Mouse (Mus musculus) lung, postnatal 0 days (tissue): ENCODE results near the gene Gpr179. TPM values are rescaled to one million over a fixed set of nuclear protein-coding genes. Genes with fewer than 3 reads are reported as not detected.
A peak's percentile ranks its signal among the peaks of the same experiment; 100 is the strongest.

Experiments
- ATAC-seq: fragments of 200-750 bp; cut with Nextera tagmentation; 2 replicates; pipeline ENCODE4 v1.8.0; 2017; ENCODE audit warnings: moderate library complexity
- DNase-seq: peaks from one replicate; pipeline ENCODE4 v3.0.0-alpha.2; 2016; ENCODE audit warnings: low spot score
- H3K27ac ChIP-seq: fragments of 300-500 bp; sonication (generic); 2 replicates; pipeline ENCODE4 v1.5.1; 2014; ENCODE audit warnings: antibody characterized with exemption, mild to moderate bottlenecking, low read length, mixed read lengths
- H3K27me3 ChIP-seq: fragments of 300-500 bp; sonication (generic); replicated peaks from 2 replicates; pipeline ENCODE4 v1.6.1; 2014; ENCODE audit warnings: low read length, mixed read lengths; ENCODE audit not compliant: insufficient read depth
- H3K36me3 ChIP-seq: fragments of 300-500 bp; sonication (generic); 2 replicates; pipeline ENCODE4 v1.6.1; 2014; ENCODE audit warnings: low read length, mixed read lengths; ENCODE audit not compliant: insufficient read depth
- H3K4me1 ChIP-seq: fragments of 300-500 bp; sonication (generic); 2 replicates; pipeline ENCODE4 v1.6.1; 2014; ENCODE audit warnings: antibody characterized with exemption, low read depth, low read length, mixed read lengths; ENCODE audit not compliant: insufficient read depth
- H3K4me2 ChIP-seq: fragments of 300-500 bp; sonication (generic); replicated peaks from 2 replicates; pipeline ENCODE4 v1.6.1; 2014; ENCODE audit warnings: low read depth, mild to moderate bottlenecking, low read length, moderate library complexity, mixed read lengths
- H3K4me3 ChIP-seq: fragments of 300-500 bp; sonication (generic); 2 replicates; pipeline ENCODE4 v1.5.1; 2014; ENCODE audit warnings: low read depth, low read length
- H3K9ac ChIP-seq: fragments of 300-500 bp; sonication (generic); replicated peaks from 2 replicates; pipeline ENCODE4 v1.6.1; 2014; ENCODE audit warnings: low read depth, mild to moderate bottlenecking
- H3K9me3 ChIP-seq: fragments of 300-500 bp; sonication (generic); 2 replicates; pipeline ENCODE4 v1.6.1; 2016; ENCODE audit warnings: low read length, mixed read lengths
- CTCF ChIP-seq: IDR thresholded peaks from 2 replicates; pipeline ENCODE4 v1.5.1; 2016; ENCODE audit warnings: antibody characterized with exemption, mild to moderate bottlenecking
- EP300 ChIP-seq: IDR thresholded peaks from 2 replicates; pipeline ENCODE4 v1.6.1; 2016; ENCODE audit warnings: antibody characterized with exemption, mild to moderate bottlenecking, control low read depth
- WGBS: fragments of 180-500 bp; shearing (Covaris S2); extraction: QIAGEN DNeasy Blood & Tissue Kit; methylation state at CpG from one replicate; pipeline ENCODE4 v1.1.7; 2014; 5-methylcytosine and 5-hydroxymethylcytosine counted together
- polyA plus RNA-seq: library from polyadenylated mRNA; unstranded; fragments of >200 nt; fragmentation: Nextera tagmentation; extraction: Ambion mirVana; gene quantifications from 2 replicates; pipeline ENCODE4 v1.2.1, GENCODE M21; 2015

Gene Gpr179
- polyA plus RNA-seq, 1 experiment from 2014 or later = 0.23 TPM

GRCm38 (mm10) chr11:97310895-97311631, 40.8 kb downstream of the Gpr179 start:
- Histone ChIP-seq H3K9ac (peak overlapping the region; percentile 37), H3K36me3 (no peaks in the 10 kb centered on the region), H3K4me1 (peaks cover 5% of the 10 kb centered on the region; the same call in 1 of the 2 replicates), H3K4me2 (peak overlapping the region; percentile 62), H3K27me3 (no peaks in the 10 kb centered on the region), H3K27ac (peak overlapping the region; percentile 80), H3K9me3 (no peaks in the 10 kb centered on the region), H3K4me3 (peak overlapping the region; percentile 28; the same call in 1 of the 2 replicates)
- no peak for ATAC-seq
- TF ChIP-seq EP300 (no peak), CTCF (peak; percentile 61)
- peak; percentile 64 for DNase-seq
- WGBS = 5% methylated on average over 18 of the region's 18 CpGs

- WGBS = under 1% methylated on average over 25 of the region's 25 CpGs
- Histone ChIP-seq H3K9me3 (no peaks in the 10 kb centered on the region), H3K27me3 (no peaks in the 10 kb centered on the region), H3K27ac (peak overlapping the region; percentile 84), H3K4me1 (peaks cover 5% of the 10 kb centered on the region; the same call in 1 of the 2 replicates), H3K4me2 (peak overlapping the region; percentile 62), H3K4me3 (peak overlapping the region; percentile 35), H3K36me3 (no peaks in the 10 kb centered on the region), H3K9ac (0 out of 2 replicates have a peak overlapping the region, but pooled peaks have one; percentile 12)
- TF ChIP-seq CTCF = peak; percentile 91
- 0 out of 2 replicates have a peak, but pooled peaks have one; percentile 21 for TF ChIP-seq EP300
- DNase-seq (peak; percentile 94), ATAC-seq (peak; percentile 67)
Observed at GRCm38 (mm10) chr11:97309911-97310571, 41.8 kb downstream of the Gpr179 start.

DNA sequence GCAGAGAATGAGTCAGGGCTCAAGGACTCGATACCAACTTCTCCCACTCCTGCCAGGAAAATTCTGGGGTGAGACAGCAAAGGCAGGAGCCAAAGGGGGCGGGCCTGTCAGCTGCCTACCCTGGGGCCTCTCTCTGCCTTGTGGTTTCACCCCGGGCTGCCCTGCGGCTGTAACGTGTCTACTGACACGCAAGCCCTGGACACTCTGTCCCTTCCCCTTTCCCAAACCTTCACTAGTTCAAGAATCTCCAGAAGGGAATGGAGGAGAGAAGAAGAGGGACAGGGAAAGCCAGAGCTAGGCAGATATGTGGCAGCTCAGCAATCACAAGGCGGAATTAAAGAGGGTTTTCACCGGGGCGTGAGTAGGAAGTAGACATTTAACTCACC, 42.4 kb downstream of the Gpr179 start:
- no peaks in the 10 kb centered on the region for H3K27me3 ChIP-seq
- DNase-seq = peak; percentile 95
- ATAC-seq = peak; percentile 92
- H3K9ac ChIP-seq = 0 out of 2 replicates have a peak overlapping the region, but pooled peaks have one; percentile 12
- H3K4me1 ChIP-seq = peaks cover 5% of the 10 kb centered on the region; the same call in 1 of the 2 replicates
- TF ChIP-seq CTCF (no peak), EP300 (peak; percentile 83)
- peak overlapping the region; percentile 84 for H3K27ac ChIP-seq
- no peaks in the 10 kb centered on the region for H3K36me3 ChIP-seq
- peak overlapping the region; percentile 35 for H3K4me3 ChIP-seq
- under 1% methylated on average over 9 of the region's 9 CpGs for WGBS
- peak overlapping the region; percentile 62 for H3K4me2 ChIP-seq
- no peaks in the 10 kb centered on the region for H3K9me3 ChIP-seq

DNA sequence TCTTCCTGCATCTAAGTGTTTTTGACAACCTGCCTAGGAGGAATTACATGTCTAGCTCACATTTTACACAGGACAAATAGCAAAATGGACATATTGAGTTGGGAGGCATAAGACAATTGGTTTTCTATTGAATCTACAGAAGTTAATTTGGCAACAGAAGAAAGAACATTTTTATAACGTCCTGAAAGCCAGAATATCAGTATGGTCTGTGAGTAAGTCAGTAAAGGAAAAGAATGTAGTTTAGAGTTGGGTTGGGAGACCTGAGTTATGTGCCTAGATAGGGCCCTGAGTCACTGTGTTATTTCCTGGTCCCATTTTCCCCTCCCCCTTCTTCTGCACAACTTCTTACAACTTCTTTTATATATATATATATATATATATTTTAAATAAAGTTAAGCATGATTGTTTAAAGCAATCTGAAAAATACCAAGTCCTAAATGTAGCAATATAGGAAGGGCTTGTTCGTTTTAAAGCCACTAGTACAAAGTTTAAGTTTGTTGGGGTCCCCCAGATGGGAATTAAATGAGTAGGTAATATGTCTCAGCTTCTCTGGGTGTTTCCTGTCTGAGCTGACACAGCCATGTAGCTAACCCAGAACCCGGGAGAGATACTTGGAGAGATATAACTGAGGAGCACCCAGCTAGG, 42.9 kb downstream of the Gpr179 start:
- DNase-seq (peak; percentile 59), ATAC-seq (no peak)
- TF ChIP-seq CTCF (no peak), EP300 (no peak)
- Histone ChIP-seq H3K36me3 (no peaks in the 10 kb centered on the region), H3K4me3 (no peak overlapping the region; the same call in 1 of the 2 replicates), H3K27me3 (no peaks in the 10 kb centered on the region), H3K9me3 (no peaks in the 10 kb centered on the region), H3K4me2 (peak overlapping the region; percentile 62; the same call in 1 of the 2 replicates), H3K27ac (peak overlapping the region; percentile 84), H3K4me1 (peaks cover 5% of the 10 kb centered on the region; the same call in 1 of the 2 replicates), H3K9ac (no peak overlapping the region)
- 27% methylated on average over 3 of the region's 3 CpGs for WGBS

DNA sequence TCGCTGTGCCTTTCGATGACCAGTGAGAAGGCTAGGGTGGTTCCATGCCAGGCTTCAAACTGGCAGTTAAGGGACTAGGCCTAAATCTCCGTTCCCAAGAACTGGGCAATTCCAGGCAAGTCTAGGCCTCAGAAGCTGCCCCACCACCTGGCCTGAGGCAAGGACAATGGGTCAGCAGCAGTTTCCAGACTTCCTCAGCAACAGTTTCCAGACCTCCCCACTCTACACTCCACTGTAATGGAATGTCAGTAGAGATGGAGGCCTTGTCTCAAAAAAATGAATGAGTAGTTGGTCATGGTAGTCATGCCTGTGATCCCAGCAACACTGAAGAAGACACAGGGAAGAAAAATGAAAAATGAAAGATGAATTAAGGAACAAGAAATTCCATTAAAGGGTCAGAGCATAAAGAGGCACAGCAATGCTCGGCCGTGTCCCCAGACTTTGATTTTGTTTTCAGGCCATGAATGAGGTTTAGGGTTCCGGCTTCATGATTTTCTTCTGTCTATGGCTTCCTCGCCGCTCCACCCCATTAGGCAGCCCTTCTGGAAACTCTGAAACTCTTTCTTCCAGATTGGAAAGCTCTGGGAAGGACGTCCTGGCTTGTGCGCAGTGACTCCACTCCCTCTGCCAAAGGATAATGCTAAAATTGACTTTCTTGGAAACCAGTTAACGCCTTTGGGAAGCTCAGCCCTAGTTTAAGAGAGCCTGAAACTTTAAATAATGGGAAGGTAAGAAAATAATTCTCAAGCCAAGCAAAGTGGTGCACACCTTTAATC, 44.4 kb downstream of the Gpr179 start:
- Histone ChIP-seq H3K4me1 (peaks cover 8% of the 10 kb centered on the region), H3K9ac (no peak overlapping the region), H3K4me2 (no peak overlapping the region), H3K4me3 (no peak overlapping the region), H3K36me3 (no peaks in the 10 kb centered on the region), H3K9me3 (no peaks in the 10 kb centered on the region), H3K27ac (no peak overlapping the region), H3K27me3 (no peaks in the 10 kb centered on the region)
- 93% methylated on average over 11 of the region's 11 CpGs for WGBS
- ATAC-seq (no peak), DNase-seq (no peak)
- TF ChIP-seq EP300 (no peak), CTCF (no peak)
